Comparison of ENCODE assay signal across 35 mouse cellular contexts in genomic region chr3:68484021-68484420, GRCm38 (mm10).
"Had no signal": no experiment of that assay in that cellular context is flagged by ENCODE, and none has a peak within 500 bp of the region (broad histone marks: within the 10 kb centered on the region; RNA-seq: fewer than 3 reads in every experiment).

No protein-coding gene starts in this region.

- H3K9ac ChIP-seq: heart, embryonic 12.5 days; heart, embryonic 13.5 days; heart, embryonic 15.5 days; hindbrain, embryonic 12.5 days; hindbrain, embryonic 13.5 days; hindbrain, embryonic 14.5 days; hindbrain, embryonic 15.5 days; intestine, embryonic 15.5 days; kidney, embryonic 15.5 days had no signal

- H3K27ac ChIP-seq: heart, embryonic 10.5 days; heart, embryonic 13.5 days; heart, embryonic 15.5 days; hindbrain, embryonic 10.5 days; hindbrain, embryonic 12.5 days; hindbrain, embryonic 13.5 days; hindbrain, embryonic 14.5 days; hindbrain, embryonic 15.5 days; hindbrain, postnatal 0 days; intestine, embryonic 15.5 days; kidney, embryonic 15.5 days; kidney, postnatal 0 days; layer of hippocampus, adult 2 months; left cerebral cortex, adult 2 months had no signal

- ATAC-seq: hindbrain, embryonic 16.5 days; hindbrain, postnatal 0 days; inflammation-experienced regulatory T-cells, adult 6 months; intestine, embryonic 15.5 days; intestine, postnatal 0 days had no signal

- H3K4me3 ChIP-seq: heart, embryonic 10.5 days; heart, embryonic 12.5 days; heart, embryonic 13.5 days; heart, embryonic 15.5 days; hindbrain, embryonic 10.5 days; hindbrain, embryonic 12.5 days; hindbrain, embryonic 13.5 days; hindbrain, embryonic 15.5 days; intestine, embryonic 15.5 days; kidney, embryonic 15.5 days; layer of hippocampus, adult 2 months; left cerebral cortex, adult 2 months had no signal

- H3K27me3 ChIP-seq: heart, embryonic 12.5 days; heart, embryonic 13.5 days; heart, embryonic 15.5 days; hindbrain, embryonic 12.5 days; hindbrain, embryonic 13.5 days; hindbrain, embryonic 15.5 days; intestine, embryonic 15.5 days; kidney, embryonic 15.5 days had no signal

- H3K36me3 ChIP-seq: heart, embryonic 10.5 days; heart, embryonic 12.5 days; heart, embryonic 13.5 days; heart, embryonic 15.5 days; hindbrain, embryonic 10.5 days; hindbrain, embryonic 12.5 days; hindbrain, embryonic 13.5 days; hindbrain, embryonic 15.5 days; intestine, embryonic 15.5 days; kidney, embryonic 15.5 days had no signal

- H3K9me3 ChIP-seq: heart, embryonic 10.5 days; heart, embryonic 12.5 days; heart, embryonic 13.5 days; heart, embryonic 15.5 days; hindbrain, embryonic 10.5 days; hindbrain, embryonic 12.5 days; hindbrain, embryonic 13.5 days; hindbrain, embryonic 15.5 days; intestine, embryonic 15.5 days; kidney, embryonic 15.5 days had no signal

- H3K4me1 ChIP-seq: heart, embryonic 13.5 days; hindbrain, embryonic 12.5 days; hindbrain, embryonic 13.5 days; hindbrain, embryonic 15.5 days; intestine, embryonic 15.5 days had no signal

- H3K4me2 ChIP-seq: heart, embryonic 11.5 days; heart, embryonic 12.5 days; heart, embryonic 13.5 days; heart, embryonic 15.5 days; hindbrain, embryonic 12.5 days; hindbrain, embryonic 13.5 days; hindbrain, embryonic 14.5 days; hindbrain, embryonic 15.5 days; intestine, embryonic 15.5 days; kidney, embryonic 15.5 days had no signal

- DNase-seq: heart, postnatal 10 days; heart, postnatal 14 days; heart, postnatal 36 days; heart, postnatal 4 days; kidney, adult 11 months; kidney, adult 18-20 months; kidney, adult 2 months; kidney, adult 8-10 months; kidney, adult 9 months; kidney, postnatal 10 days; kidney, postnatal 14 days; kidney, postnatal 25 days; kidney, postnatal 36 days; kidney, postnatal 4 days; layer of hippocampus, adult 9-11 months; layer of hippocampus, postnatal 36 days had no signal
